Mouse (Mus musculus): ENCODE data around the gene Plaur. TPM values are rescaled to one million over a fixed set of nuclear protein-coding genes. Genes with fewer than 3 reads are reported as not detected.
A peak's percentile ranks its signal among the peaks of the same experiment; 100 is the strongest.

The Plaur gene
- polyA plus RNA-seq, 1 experiment from 2014 or later: 1.7 TPM

- H3K9ac ChIP-seq: no peak overlapping the region
- no peak overlapping the region for H3K4me3 ChIP-seq
- WGBS: 96% methylated on average over 7 of the region's 7 CpGs
- no peak overlapping the region for H3K4me2 ChIP-seq (replicated peaks)
- no peaks in the 10 kb centered on the region for H3K4me1 ChIP-seq
- no peak for ATAC-seq (ENCODE audit: low FRiP score, low read depth)
- H3K9me3 ChIP-seq: 0 out of 2 replicates have a peak, but pooled peaks cover 3% of the 10 kb centered on the region
- no peaks in the 10 kb centered on the region for H3K27me3 ChIP-seq (replicated peaks)
- H3K27ac ChIP-seq: no peak overlapping the region
- H3K36me3 ChIP-seq: no peaks in the 10 kb centered on the region
Observed at GRCm38 (mm10) chr7:24470356-24470755, 8.1 kb downstream of the Plaur start.

GRCm38 (mm10) chr7:24472442-24472841 is 10.2 kb downstream of the Plaur start:
- 81% methylated on average over 6 of the region's 6 CpGs for WGBS
- H3K9ac ChIP-seq: no peak overlapping the region
- no peak overlapping the region for H3K4me2 ChIP-seq (replicated peaks)
- 0 out of 2 replicates have a peak, but pooled peaks cover 3% of the 10 kb centered on the region for H3K9me3 ChIP-seq
- H3K4me1 ChIP-seq: no peaks in the 10 kb centered on the region
- H3K36me3 ChIP-seq: no peaks in the 10 kb centered on the region
- no peak for ATAC-seq (ENCODE audit: low FRiP score, low read depth)
- H3K27ac ChIP-seq: no peak overlapping the region
- H3K4me3 ChIP-seq: no peak overlapping the region
- H3K27me3 ChIP-seq (replicated peaks): no peaks in the 10 kb centered on the region

- Histone ChIP-seq H3K36me3 (no peaks in the 10 kb centered on the region), H3K9me3 (0 out of 2 replicates have a peak, but pooled peaks cover 3% of the 10 kb centered on the region), H3K27ac (no peak overlapping the region), H3K27me3 (replicated peaks) (no peaks in the 10 kb centered on the region), H3K4me3 (no peak overlapping the region), H3K4me2 (replicated peaks) (no peak overlapping the region), H3K9ac (no peak overlapping the region), H3K4me1 (no peaks in the 10 kb centered on the region)
- ATAC-seq (ENCODE audit: low FRiP score, low read depth): no peak
- WGBS: 79% methylated on average over 7 of the region's 7 CpGs
Observed at GRCm38 (mm10) chr7:24472937-24473336, 10.7 kb downstream of the Plaur start.

DNA sequence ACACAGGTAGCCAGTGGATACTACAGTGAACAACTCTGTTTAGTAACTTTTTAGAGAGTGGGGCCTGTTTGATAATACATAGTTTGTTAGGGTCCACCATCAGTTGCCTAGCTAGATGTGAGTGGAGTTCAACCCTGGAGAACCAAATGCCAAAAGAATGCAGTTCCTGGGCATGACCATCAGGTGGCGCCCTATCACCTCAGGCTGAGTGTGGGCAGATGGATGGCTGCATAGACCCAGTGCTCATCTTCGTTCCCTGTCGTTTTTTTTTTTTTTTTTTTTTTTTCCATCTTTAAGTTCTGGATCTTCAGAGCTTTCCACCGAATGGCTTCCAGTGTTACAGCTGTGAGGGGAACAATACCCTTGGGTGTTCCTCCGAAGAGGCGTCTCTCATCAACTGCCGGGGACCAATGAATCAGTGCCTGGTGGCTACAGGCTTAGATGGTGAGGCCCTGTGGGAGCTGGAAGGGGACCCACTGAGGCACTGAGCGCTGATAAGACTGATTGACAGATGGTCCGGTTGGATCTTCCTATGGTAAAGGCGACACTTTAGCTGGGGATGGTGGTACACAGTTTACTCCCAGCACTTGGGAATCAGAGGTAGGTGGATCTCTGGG is 11.7 kb downstream of the Plaur start:
- Histone ChIP-seq H3K9ac (no peak overlapping the region), H3K4me3 (no peak overlapping the region), H3K36me3 (no peaks in the 10 kb centered on the region), H3K27me3 (replicated peaks) (no peaks in the 10 kb centered on the region), H3K9me3 (0 out of 2 replicates have a peak, but pooled peaks cover 2% of the 10 kb centered on the region), H3K4me1 (no peaks in the 10 kb centered on the region), H3K27ac (no peak overlapping the region), H3K4me2 (replicated peaks) (no peak overlapping the region)
- ATAC-seq (ENCODE audit: low FRiP score, low read depth): peak; percentile 34; the same call in 1 of the 2 replicates
- WGBS: 46% methylated on average over 10 of the region's 10 CpGs

- Histone ChIP-seq H3K4me3 (no peak overlapping the region), H3K27me3 (replicated peaks) (no peaks in the 10 kb centered on the region), H3K27ac (no peak overlapping the region), H3K4me2 (replicated peaks) (no peak overlapping the region), H3K36me3 (no peaks in the 10 kb centered on the region), H3K9ac (no peak overlapping the region), H3K9me3 (no peaks in the 10 kb centered on the region), H3K4me1 (peaks cover 3% of the 10 kb centered on the region; the same call in 1 of the 2 replicates)
- 38% methylated on average over 21 of the region's 21 CpGs for WGBS
- ATAC-seq (ENCODE audit: low FRiP score, low read depth): no peak
Observed at GRCm38 (mm10) chr7:24474811-24475506, 12.7 kb downstream of the Plaur start.

DNA sequence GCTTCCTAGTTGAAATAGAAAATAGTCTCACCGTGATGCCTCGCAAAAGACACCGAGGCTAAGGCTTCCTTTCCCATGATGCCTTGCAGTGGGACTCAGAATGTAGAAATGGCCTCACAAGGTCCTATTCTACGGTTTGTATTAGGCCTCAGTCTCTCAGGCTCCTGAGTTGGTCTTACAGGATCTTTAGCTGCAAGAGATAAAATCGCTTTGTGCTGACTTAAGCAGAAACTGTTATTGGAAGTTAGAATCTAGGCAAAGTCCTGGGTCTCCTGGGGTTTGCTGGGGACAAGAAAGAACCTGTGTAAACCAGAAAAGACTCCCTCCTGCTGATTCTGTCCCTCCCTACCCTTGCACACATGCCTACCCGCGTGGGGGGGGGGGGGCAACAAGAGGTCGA is 14.1 kb downstream of the Plaur start:
- Histone ChIP-seq H3K4me1 (peaks cover 9% of the 10 kb centered on the region), H3K9me3 (no peaks in the 10 kb centered on the region), H3K27me3 (replicated peaks) (no peaks in the 10 kb centered on the region), H3K4me2 (replicated peaks) (no peak overlapping the region), H3K9ac (no peak overlapping the region), H3K4me3 (no peak overlapping the region), H3K27ac (no peak overlapping the region), H3K36me3 (no peaks in the 10 kb centered on the region)
- 79% methylated on average over 8 of the region's 8 CpGs for WGBS
- no peak for ATAC-seq (ENCODE audit: low FRiP score, low read depth)

DNA sequence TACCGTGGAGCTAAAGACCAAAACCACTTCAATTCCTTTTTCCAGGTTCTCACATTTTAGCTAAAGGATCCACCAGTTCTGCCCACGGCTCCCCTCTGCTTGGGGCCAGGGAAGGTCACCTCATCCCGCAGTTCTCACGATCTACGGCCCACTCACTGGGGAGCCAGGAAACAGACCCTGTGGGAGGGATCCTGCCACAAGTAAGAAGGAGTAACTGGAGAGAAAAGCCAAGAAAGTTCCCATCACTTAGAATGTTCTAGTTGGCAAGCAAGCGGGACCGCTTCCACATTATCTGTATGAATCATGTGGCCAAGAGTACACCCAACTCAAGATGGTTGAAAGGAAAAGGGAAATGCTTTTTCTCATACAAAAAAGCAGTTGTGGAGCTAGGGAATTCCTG is 14.6 kb downstream of the Plaur start:
- 82% methylated on average over 7 of the region's 7 CpGs for WGBS
- Histone ChIP-seq H3K9ac (no peak overlapping the region), H3K4me1 (peaks cover 11% of the 10 kb centered on the region), H3K36me3 (no peaks in the 10 kb centered on the region), H3K27ac (no peak overlapping the region), H3K27me3 (replicated peaks) (no peaks in the 10 kb centered on the region), H3K4me3 (no peak overlapping the region), H3K4me2 (replicated peaks) (no peak overlapping the region), H3K9me3 (no peaks in the 10 kb centered on the region)
- ATAC-seq (ENCODE audit: low FRiP score, low read depth): no peak

- no peak for ATAC-seq (ENCODE audit: low FRiP score, low read depth)
Observed at GRCm38 (mm10) chr7:24478911-24479310, 16.6 kb downstream of the Plaur start.

GRCm38 (mm10) chr7:24479685-24480084 is 17.4 kb downstream of the Plaur start:
- Histone ChIP-seq H3K9ac (no peak overlapping the region), H3K27me3 (replicated peaks) (no peaks in the 10 kb centered on the region), H3K9me3 (no peaks in the 10 kb centered on the region), H3K4me1 (peaks cover 31% of the 10 kb centered on the region), H3K36me3 (no peaks in the 10 kb centered on the region), H3K4me2 (replicated peaks) (peak overlapping the region; percentile 4; the same call in 1 of the 2 replicates), H3K4me3 (no peak overlapping the region), H3K27ac (no peak overlapping the region)
- no peak for ATAC-seq (ENCODE audit: low FRiP score, low read depth)
- WGBS: 97% methylated on average over 2 of the region's 2 CpGs

More at GRCm38 (mm10) chr7:24478911-24479310, 16.6 kb downstream of the Plaur start:
- H3K9ac ChIP-seq: no peak overlapping the region
- H3K27me3 ChIP-seq (replicated peaks): no peaks in the 10 kb centered on the region
- H3K4me3 ChIP-seq: no peak overlapping the region
- no peaks in the 10 kb centered on the region for H3K9me3 ChIP-seq
- H3K36me3 ChIP-seq: no peaks in the 10 kb centered on the region
- 90% methylated on average over 5 of the region's 5 CpGs for WGBS
- H3K4me2 ChIP-seq (replicated peaks): no peak overlapping the region
- no peak overlapping the region for H3K27ac ChIP-seq
- peaks cover 24% of the 10 kb centered on the region for H3K4me1 ChIP-seq

DNA sequence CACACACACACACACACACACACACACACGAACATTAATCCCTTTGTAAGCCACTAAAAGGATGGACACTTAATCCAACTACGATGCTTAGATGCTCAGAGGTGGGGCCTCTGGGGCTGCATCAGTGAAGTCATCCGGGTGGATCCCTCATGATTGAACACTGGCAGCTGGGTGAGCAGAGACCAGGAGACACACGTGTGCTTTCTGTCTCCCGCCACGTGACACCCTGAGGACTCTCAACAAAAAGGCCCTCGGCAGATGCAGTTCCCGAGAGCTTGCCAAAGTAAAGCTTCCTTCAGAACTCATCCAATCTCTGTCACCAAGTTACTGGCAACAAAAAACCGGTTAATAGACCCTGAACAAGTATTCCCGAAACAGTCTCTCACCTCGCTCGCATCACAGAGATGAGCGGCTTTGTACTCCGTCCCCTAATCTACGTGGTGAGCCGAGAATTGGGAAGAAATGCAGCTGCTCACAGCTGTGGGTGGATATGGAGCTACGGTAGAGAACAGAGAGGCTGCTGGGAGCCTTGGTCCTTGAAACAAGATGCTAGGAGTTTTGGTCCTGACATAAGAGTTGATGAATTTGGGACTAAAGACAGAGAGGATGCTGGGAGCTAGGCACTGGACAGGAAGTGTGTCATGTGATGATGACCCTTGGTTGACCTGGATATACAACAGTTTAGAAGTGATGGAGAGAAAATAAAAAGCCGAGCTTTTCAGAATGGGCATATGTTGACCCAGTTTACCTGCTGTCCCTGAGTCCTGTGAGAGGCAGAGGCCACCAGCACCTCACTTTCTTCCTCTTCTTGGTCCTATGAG is 18.0 kb downstream of the Plaur start:
- 64% methylated on average over 18 of the region's 18 CpGs for WGBS
- no peak for ATAC-seq (ENCODE audit: low FRiP score, low read depth)
- H3K4me2 ChIP-seq (replicated peaks): peak overlapping the region; percentile 91
- H3K4me1 ChIP-seq: peaks cover 38% of the 10 kb centered on the region
- H3K36me3 ChIP-seq: no peaks in the 10 kb centered on the region
- H3K4me3 ChIP-seq: no peak overlapping the region
- no peaks in the 10 kb centered on the region for H3K27me3 ChIP-seq (replicated peaks)
- no peaks in the 10 kb centered on the region for H3K9me3 ChIP-seq
- H3K27ac ChIP-seq: no peak overlapping the region
- H3K9ac ChIP-seq: no peak overlapping the region

- WGBS: 12% methylated on average over 14 of the region's 14 CpGs
- ATAC-seq (ENCODE audit: low FRiP score, low read depth): no peak; the same call in 1 of the 2 replicates
Observed at GRCm38 (mm10) chr7:24480986-24481473, 18.7 kb downstream of the Plaur start.

More at GRCm38 (mm10) chr7:24480986-24481473, 18.7 kb downstream of the Plaur start:
- Histone ChIP-seq H3K4me2 (replicated peaks) (peak overlapping the region; percentile 91), H3K9me3 (no peaks in the 10 kb centered on the region), H3K36me3 (no peaks in the 10 kb centered on the region), H3K27me3 (replicated peaks) (no peaks in the 10 kb centered on the region), H3K27ac (no peak overlapping the region), H3K4me3 (peak overlapping the region; percentile 83), H3K4me1 (peaks cover 45% of the 10 kb centered on the region), H3K9ac (peak overlapping the region; percentile 96)
